Mouse (Mus musculus) embryonic fibroblast, embryonic 13.5 days (primary cell): ENCODE results near the gene Ugt8a. TPM values are rescaled to one million over a fixed set of nuclear protein-coding genes. Genes with fewer than 3 reads are reported as not detected.

ENCODE experiments used
- H3K27ac ChIP-seq: 2 replicates; pipeline ENCODE4 v1.5.1; 2012; ENCODE audit warnings: low read length, control low read depth, inconsistent platforms; ENCODE audit not compliant: insufficient read depth
- H3K4me1 ChIP-seq: 2 replicates; pipeline ENCODE4 v1.6.1; 2011; ENCODE audit warnings: low read length; ENCODE audit not compliant: control insufficient read depth, insufficient read depth
- H3K4me3 ChIP-seq: 2 replicates; pipeline ENCODE4 v1.5.1; 2011; ENCODE audit warnings: mild to moderate bottlenecking, control low read depth, low read length; ENCODE audit not compliant: insufficient read depth
- CTCF ChIP-seq: IDR thresholded peaks from 2 replicates; pipeline ENCODE4 v1.5.1; 2011; ENCODE audit warnings: mild to moderate bottlenecking, control low read depth, low read length, moderate library complexity, borderline replicate concordance; ENCODE audit not compliant: insufficient read depth
- POLR2A ChIP-seq: IDR thresholded peaks from 2 replicates; pipeline ENCODE4 v1.6.1; 2011; ENCODE audit warnings: low read depth, mild to moderate bottlenecking, control low read depth, low read length, moderate library complexity
- polyA plus RNA-seq: library from polyadenylated mRNA; stranded (reverse); fragments of >200 nt; gene quantifications from 2 replicates; pipeline ENCODE4 v1.2.4, GENCODE M21; 2011; ENCODE audit warnings: low read depth; ENCODE audit not compliant: missing spikeins, insufficient read length

Ugt8a gene
- polyA plus RNA-seq, result not detected in 2 replicates

DNA sequence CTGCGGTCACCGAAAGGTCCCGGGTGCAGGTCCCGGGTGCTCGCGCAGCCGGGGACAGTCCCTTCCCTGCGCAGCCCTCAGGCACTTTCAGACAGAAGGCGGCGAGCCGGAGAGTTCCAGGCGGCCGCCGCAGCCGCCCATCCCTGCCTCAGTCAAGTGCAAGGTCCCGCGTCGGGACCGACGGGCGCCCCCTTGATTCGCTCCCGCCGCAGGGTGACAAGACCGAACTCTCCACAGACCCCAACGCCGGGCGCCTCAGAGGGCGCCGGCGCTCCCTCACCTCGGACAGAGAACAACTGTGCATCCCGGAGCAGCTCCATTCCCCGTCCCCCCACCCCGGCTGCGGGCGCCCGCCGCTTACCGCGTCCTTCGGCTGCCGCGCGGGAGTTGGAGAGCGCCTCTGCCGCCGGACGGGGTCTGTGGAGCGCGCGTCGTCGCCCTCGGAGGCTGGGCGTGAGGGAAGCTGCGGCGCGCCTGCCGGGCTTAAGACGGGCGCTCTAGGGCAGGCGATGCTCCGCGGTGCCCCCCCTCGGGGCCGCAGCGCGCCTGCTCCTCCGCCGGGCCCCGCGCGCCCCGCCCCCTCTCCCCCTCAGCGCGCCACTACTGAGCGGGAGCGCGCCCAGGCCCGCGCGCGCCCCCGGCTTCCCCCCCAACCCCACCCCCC lies at the start of gene Ugt8a:
TSS of gene Ugt8a (minus strand) at position 528 of the 664 bp plus-strand sequence.
- no peak within 1 kb of the TSS for H3K27ac ChIP-seq
- TF ChIP-seq POLR2A (no peak), CTCF (no peak)
- no peaks in the 10 kb centered on the region for H3K4me1 ChIP-seq
- peak within 1 kb of the TSS; percentile 37 for H3K4me3 ChIP-seq

DNA sequence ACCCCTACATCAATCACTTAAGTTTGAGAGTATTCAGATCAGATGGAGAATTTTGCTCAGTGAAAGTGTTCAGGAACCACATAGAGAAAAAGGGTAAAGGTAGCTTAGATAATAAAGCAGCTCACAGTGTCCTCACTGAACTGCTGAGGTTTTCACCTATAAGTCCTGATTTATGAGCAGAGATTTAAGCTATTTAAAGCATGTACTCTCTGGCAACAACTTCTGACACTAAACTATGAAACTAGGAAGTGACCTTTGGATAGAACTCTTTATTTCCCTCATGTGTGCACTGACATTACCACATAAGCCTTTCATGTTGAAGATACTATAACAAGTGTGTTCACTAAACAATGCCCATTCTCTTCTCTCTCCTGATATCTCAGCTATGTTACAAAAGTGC lies 48.2 kb upstream of the Ugt8a start:
- Histone ChIP-seq H3K4me3 (no peak overlapping the region), H3K4me1 (no peaks in the 10 kb centered on the region), H3K27ac (no peak overlapping the region)
- TF ChIP-seq CTCF (no peak), POLR2A (no peak)

DNA sequence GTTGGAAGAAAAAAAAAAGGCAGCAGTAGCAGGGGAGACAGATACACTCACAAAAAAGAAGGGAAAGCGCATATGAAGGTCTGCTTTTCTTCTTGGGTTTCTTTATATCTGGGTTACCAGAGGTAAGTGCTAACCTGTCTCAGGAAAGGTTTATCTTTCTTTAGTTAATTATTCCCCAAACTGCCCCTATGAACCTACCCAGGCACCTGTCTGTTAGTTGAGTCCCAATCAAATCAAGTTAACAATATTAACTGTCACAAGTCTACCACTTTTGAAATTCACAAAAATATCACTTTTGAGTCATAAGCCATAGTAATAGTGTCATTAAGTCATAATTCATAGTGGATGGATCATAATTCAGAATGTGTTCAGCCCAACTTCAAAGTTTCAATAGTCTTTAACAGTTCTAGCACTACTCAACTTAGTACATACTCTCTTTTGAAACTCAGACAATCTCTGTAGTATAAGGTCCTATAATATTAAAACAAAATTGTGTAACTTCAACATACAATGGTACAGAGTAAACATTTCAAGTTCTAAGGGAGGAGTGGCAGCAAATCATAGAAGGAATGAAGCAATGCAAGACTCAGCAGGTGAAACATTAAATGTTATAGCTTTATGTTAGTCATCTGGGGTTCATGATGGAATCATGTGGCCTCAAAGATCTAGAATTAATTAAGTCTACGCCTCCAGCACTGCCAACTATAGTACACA lies 45.4 kb upstream of the Ugt8a start:
- Histone ChIP-seq H3K27ac (no peak overlapping the region), H3K4me3 (no peak overlapping the region), H3K4me1 (no peaks in the 10 kb centered on the region)
- no peak for TF ChIP-seq CTCF
- TF ChIP-seq POLR2A, result no peak

DNA sequence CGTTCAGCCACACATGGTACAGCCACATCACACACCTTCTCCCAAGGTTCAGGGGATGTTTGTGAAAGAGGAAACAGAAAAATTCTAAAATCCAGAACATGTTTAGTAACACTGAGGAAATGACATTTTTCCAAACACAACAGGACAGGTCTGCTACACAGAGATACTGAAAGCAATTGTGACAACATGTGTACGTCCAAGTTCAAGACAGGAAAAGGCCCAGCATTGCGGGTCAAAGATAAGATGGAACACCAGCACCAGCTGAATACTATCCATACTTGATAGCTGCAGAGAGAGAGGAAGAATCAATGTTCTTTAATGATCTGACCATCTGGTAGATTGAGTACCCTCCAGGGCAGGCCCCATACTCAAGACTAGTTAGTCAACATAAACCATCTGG lies 41.1 kb upstream of the Ugt8a start:
- Histone ChIP-seq H3K4me3 (no peak overlapping the region), H3K4me1 (no peaks in the 10 kb centered on the region), H3K27ac (no peak overlapping the region)
- TF ChIP-seq CTCF, result no peak
- TF ChIP-seq POLR2A, result no peak

DNA sequence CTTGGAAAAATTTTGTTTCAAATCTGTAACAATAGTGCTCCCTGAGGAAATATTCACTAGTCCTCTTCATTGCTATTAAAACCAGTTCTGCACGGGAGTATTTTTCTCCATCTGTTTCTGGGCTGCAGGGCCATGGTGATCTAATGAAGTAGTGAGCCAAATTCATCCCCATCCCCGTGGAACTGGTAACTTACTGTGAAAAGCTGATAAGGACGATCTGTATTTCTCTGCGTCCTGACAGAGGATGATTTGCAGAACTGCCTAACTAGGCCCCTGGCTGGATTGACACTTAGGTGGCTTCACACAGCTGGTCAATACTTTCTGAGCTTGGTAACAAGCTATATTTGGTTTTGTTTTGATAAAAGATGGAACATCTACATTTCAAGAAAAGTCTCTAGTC lies 37.5 kb upstream of the Ugt8a start:
- no peaks in the 10 kb centered on the region for H3K4me1 ChIP-seq
- TF ChIP-seq POLR2A (no peak), CTCF (no peak)
- no peak overlapping the region for H3K27ac ChIP-seq
- no peak overlapping the region for H3K4me3 ChIP-seq

DNA sequence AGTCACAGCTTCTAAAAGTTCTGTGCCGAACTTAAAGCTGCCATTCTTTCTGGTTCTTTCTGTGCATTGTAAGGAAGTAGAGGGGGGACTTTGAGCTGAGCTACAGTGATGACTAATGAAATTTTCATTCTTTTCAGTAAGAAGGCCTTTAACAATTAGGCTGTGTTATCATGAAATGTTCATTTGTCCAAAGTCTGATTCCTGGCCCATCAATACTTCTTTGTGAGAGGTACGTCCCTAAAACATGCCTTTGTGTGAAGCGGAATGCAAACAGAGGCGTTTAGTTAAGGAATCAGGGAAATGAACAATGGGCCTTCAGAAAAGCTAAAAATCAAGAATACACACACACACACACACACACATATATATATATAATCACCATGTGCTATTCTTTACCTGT lies 31.0 kb upstream of the Ugt8a start:
- Histone ChIP-seq H3K27ac (no peak overlapping the region), H3K4me3 (no peak overlapping the region), H3K4me1 (no peaks in the 10 kb centered on the region)
- TF ChIP-seq POLR2A, result no peak

DNA sequence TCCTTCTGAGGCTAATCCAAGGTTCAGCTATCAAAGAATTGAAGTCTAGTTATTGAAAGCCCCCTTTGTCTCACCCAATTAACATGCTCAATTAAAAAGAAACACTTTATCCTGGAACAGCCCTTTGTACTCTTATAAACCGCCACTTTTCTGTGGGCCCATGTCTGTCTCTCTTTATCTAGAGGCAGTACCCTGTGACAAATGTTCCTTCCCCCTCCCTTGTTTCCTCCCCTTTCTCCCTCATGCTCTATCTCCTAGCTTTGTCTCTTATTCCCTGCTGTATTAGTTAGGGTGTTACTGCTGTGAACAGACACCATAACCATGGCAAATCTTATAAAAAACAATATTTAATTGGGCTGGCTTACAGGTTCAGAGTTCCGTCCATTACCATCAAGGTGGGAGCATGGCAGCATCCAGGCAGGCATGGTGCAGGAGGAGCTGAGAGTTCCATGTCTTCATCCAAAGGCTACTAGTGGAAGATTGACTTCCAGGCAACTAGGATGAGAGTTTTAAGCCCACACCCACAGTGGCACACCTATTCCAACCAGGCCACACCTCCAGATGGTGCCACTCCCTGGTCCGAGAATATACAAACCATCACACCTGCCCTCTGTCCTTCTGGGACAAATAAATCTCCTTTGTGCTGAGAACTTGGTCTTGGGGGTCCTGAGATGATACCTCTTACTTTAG lies 17.9 kb upstream of the Ugt8a start:
- no peak for TF ChIP-seq CTCF
- TF ChIP-seq POLR2A, result no peak
- Histone ChIP-seq H3K27ac (no peak overlapping the region), H3K4me3 (no peak overlapping the region), H3K4me1 (no peaks in the 10 kb centered on the region)

DNA sequence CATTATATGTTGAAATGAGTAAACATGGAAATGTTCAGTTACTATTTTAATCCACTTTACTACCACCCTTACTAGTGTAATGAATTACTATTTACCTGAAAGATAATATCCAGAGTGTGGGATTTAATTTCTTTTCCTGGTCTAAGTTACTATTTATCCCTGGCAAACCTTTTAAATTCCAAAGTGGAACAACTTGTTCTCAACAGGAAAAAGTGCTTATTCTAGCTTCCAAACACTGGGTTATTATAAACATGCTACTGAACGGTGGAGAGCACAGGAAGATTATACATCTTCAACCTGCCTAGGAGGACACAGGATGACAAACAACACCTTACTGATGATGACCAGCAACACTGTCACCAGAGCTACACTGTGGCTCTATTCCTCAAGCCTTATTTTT lies 16.5 kb upstream of the Ugt8a start:
- Histone ChIP-seq H3K27ac (no peak overlapping the region), H3K4me1 (no peaks in the 10 kb centered on the region), H3K4me3 (no peak overlapping the region)
- TF ChIP-seq POLR2A (no peak), CTCF (no peak)

DNA sequence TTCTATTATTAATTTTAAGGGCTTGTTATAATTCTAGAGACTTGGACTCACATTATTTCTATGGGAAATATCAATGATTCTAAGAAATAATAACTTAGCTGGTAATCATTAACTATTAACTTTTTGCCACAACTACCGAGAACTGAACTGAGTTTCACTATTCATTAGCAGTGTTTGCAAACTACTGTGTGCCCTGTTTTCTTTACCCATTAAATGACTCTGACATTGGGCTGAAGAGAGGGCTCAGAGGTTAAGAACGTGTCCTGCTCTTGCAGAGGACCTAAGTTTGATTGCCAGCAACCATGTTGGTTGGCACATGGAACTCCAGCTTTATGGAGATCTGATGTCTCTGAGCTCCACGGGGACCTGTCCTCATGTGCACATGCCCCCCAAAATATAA lies 2.4 kb upstream of the Ugt8a start:
- no peak for TF ChIP-seq CTCF
- TF ChIP-seq POLR2A, result no peak
- Histone ChIP-seq H3K4me3 (no peak overlapping the region), H3K27ac (no peak overlapping the region)

DNA sequence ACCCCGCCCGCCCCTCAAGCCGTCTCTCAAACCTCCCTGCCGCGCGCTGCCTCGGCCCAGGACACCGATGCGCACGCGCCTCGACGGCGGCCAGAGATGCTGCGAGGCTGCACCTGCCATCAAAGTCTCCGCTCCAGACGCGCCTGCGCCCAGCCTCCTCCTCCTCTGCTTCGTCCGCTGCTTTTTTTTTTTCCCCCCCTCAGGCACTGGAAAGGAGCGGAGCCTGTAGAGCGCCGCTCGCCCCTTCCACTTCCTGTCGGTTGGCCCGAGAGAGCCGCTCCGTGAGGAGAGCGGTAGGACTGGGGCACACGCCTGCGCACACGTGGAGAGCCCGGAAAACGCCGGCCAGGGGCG lies 314 bp upstream of the Ugt8a start:
- H3K27ac ChIP-seq, result no peak overlapping the region
- TF ChIP-seq CTCF, result no peak
- TF ChIP-seq POLR2A, result no peak
- H3K4me3 ChIP-seq, result peak overlapping the region; percentile 26; the same call in 1 of the 2 replicates
- no peaks in the 10 kb centered on the region for H3K4me1 ChIP-seq

More for the DNA sequence above, 2.4 kb upstream of the Ugt8a start:
- H3K4me1 ChIP-seq, result no peaks in the 10 kb centered on the region
